Comparison of ENCODE assay signal across 12 mouse cellular contexts in the genomic region with DNA sequence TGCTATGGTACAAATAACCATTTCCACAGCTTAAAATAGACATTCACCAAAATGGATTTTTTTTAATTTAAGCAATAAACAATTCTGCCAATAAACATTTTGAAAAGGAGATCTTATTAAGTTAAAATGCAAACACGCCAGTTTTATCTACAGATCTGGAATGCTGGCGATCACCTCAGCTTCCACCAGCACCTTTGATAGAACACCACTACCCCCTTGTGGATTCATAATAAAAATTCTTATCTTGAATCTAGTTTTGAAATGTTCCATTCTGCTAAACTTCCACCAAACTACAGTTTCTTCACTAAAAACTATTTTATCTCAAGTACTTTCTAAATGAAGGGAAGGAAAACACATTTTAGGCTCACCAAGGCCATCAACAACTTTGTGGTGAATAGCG. TPM values are rescaled to one million over a fixed set of nuclear protein-coding genes. Genes with fewer than 3 reads are reported as not detected.
DNase-seq lines count a peak whose midpoint lies in the region; ATAC-seq and TF ChIP-seq lines count a peak whose summit lies in the region.
"Had no signal": no experiment of that assay in that cellular context is flagged by ENCODE, and none has a peak within 500 bp of the region (broad histone marks: within the 10 kb centered on the region; RNA-seq: fewer than 3 reads in every experiment).

No protein-coding gene starts in this region.

- DNase-seq in cerebellum, postnatal 10 days = peak; percentile 54 to 74
- DNase-seq in kidney, adult 9 months = peak; percentile 40
- DNase-seq in kidney, postnatal 4 days = no peak
- peak; percentile 75 for DNase-seq in 416B (ENCODE audit: low read depth)
- no peak for DNase-seq in testis, postnatal 10 days (ENCODE audit: low spot score)
- no peak for DNase-seq in T-cell, adult 2 months (ENCODE audit: low spot score)
- DNase-seq: right cerebral cortex, adult 18-20 months had no signal

- H3K4me3 ChIP-seq in cortical plate, adult 2 months (ENCODE audit: insufficient read depth, low read length) = no peak overlapping the region
- H3K4me3 ChIP-seq: hindbrain, embryonic 15.5 days; myocyte; stomach, embryonic 15.5 days had no signal

- TF ChIP-seq CTCF in cortical plate, adult 2 months (IDR thresholded peaks at IDR 0.05; ENCODE audit: extremely low read depth, insufficient read depth, low read length) = peak; percentile 55

- no peak overlapping the region for H3K27ac ChIP-seq in cortical plate, adult 2 months (ENCODE audit: insufficient read depth, low read length)
- H3K27ac ChIP-seq: hindbrain, embryonic 15.5 days; stomach, embryonic 15.5 days had no signal

- TF ChIP-seq POLR2A in cortical plate, adult 2 months (IDR thresholded peaks at IDR 0.05; ENCODE audit: extremely low read depth, insufficient read depth, low read length) = no peak

- no peak for ATAC-seq in cerebellum, adult (ENCODE audit: insufficient number of reproducible peaks, low FRiP score, low TSS enrichment)

- no peaks in the 10 kb centered on the region for H3K4me1 ChIP-seq in cortical plate, adult 2 months (ENCODE audit: control insufficient read depth, insufficient read depth, low read length)
- H3K4me1 ChIP-seq: stomach, embryonic 15.5 days had no signal

RNA-seq across cellular contexts. Expression of gene Camta1, which starts 7.7 kb away (rescaled TPM):
- 111 and 112 TPM in 2 replicates for polyA plus RNA-seq in cortical plate, adult 2 months (2012; rRNA removed)

Comparison
In these comparisons a context has a peak if more than half of its experiments do, and no peak if none do; other contexts are left out.
1. DNase-seq: peak in cerebellum, postnatal 10 days (2 of 2), kidney, adult 9 months (single experiment) and 416B (single experiment); none in kidney, postnatal 4 days (0 of 2), testis, postnatal 10 days (single experiment) and T-cell, adult 2 months (single experiment).